ENCODE assay signal across 9 mouse cellular contexts in the genomic region with DNA sequence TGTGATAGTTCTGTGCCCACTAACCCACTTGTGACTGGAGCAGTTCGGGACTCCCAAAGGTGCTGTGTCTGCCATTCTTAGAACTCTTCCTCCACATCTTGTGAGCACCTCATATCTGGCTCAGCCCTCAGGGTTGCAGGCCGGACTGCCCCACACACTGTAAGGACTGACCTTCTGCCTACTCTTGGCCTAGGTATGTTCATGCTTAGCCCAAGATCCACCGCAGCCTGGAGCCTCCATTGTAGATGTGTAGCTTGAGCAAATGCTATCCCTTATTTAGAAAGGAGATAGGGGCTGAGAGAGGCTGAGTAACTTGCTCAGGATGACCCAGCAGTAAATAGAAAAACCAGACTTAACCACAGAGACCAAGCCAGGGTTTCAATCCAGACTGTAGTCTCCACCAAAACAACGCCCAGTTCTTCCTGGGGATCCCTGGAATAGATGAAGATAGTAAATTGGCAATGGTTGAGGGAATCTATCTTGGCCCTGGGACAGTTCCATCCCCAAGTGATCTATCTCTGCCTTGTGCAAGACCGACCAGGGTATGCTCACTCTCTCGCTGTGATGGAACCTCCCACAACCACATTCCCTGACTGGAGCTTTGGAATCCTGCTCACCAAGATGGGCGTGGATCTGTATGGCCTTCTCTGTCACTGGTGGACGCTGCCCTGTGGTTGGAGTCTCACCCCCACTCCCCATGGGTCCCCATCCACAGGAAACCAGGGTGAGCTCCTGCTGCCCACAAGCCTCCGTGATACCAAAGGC.
DNase-seq lines count a peak whose midpoint lies in the region; ATAC-seq and TF ChIP-seq lines count a peak whose summit lies in the region.
"Had no signal": no experiment of that assay in that cellular context is flagged by ENCODE, and none has a peak within 500 bp of the region (broad histone marks: within the 10 kb centered on the region; RNA-seq: fewer than 3 reads in every experiment).

No protein-coding gene starts in this region.

- no peak for ATAC-seq in heart, postnatal 0 days (ENCODE audit: insufficient read depth, low read depth)
- no peak for ATAC-seq in midbrain, embryonic 15.5 days (replicated peaks)

- no peak for TF ChIP-seq EP300 in heart, postnatal 0 days (IDR thresholded peaks at IDR 0.05; ENCODE audit: low read depth)

- H3K4me2 ChIP-seq in heart, postnatal 0 days (ENCODE audit: low read depth, low read length) = no peak overlapping the region
- H3K4me2 ChIP-seq in midbrain, embryonic 15.5 days = no peak overlapping the region

- H3K27ac ChIP-seq in heart, postnatal 0 days (ENCODE audit: low read depth) = peak overlapping the region; percentile 69
- 0 out of 2 replicates have a peak overlapping the region, but pooled peaks have one; percentile 13 for H3K27ac ChIP-seq in midbrain, embryonic 15.5 days

- H3K36me3 ChIP-seq in heart, postnatal 0 days (replicated peaks; ENCODE audit: control insufficient read depth, insufficient read depth, low read length) = peaks cover 22% of the 10 kb centered on the region; the same call in 1 of the 2 replicates
- H3K36me3 ChIP-seq in midbrain, embryonic 15.5 days (replicated peaks) = no peaks in the 10 kb centered on the region

- peak; percentile 43 to 59 for DNase-seq in adrenal gland, postnatal 36 days
- DNase-seq in adrenal gland, adult 18-20 months (ENCODE audit: low spot score in 2 of 2) = no peak
- DNase-seq in lung, adult 18-20 months = peak; percentile 47 to 66
- no peak for DNase-seq in lung, postnatal 25 days (ENCODE audit: low spot score)
- DNase-seq in heart, postnatal 0 days (ENCODE audit: low spot score) = no peak
- DNase-seq in thymus, postnatal 36 days = no peak
- DNase-seq in c-Kit-positive CD71-positive TER-119-positive erythroid progenitor cells, embryonic 14.5 days (ENCODE audit: low spot score) = no peak
- DNase-seq: kidney, adult 9 months had no signal

- WGBS in heart, postnatal 0 days = 56% methylated on average over 9 of the region's 9 CpGs
- WGBS in midbrain, embryonic 15.5 days = 93% methylated on average over 9 of the region's 9 CpGs

- 0 out of 2 replicates have a peak overlapping the region, but pooled peaks have one; percentile 12 for H3K9ac ChIP-seq in heart, postnatal 0 days (replicated peaks; ENCODE audit: low read depth, low read length)
- H3K9ac ChIP-seq in midbrain, embryonic 15.5 days = no peak overlapping the region

- no peak for TF ChIP-seq CTCF in heart, postnatal 0 days (IDR thresholded peaks at IDR 0.05; ENCODE audit: low read depth)

- no peak overlapping the region for H3K4me3 ChIP-seq in heart, postnatal 0 days (ENCODE audit: low read depth, low read length)
- H3K4me3 ChIP-seq in midbrain, embryonic 15.5 days = no peak overlapping the region

- H3K27me3 ChIP-seq in heart, postnatal 0 days (ENCODE audit: control insufficient read depth, insufficient read depth, low read length) = no peaks in the 10 kb centered on the region
- no peaks in the 10 kb centered on the region for H3K27me3 ChIP-seq in midbrain, embryonic 15.5 days (replicated peaks)

- no peaks in the 10 kb centered on the region for H3K9me3 ChIP-seq in heart, postnatal 0 days (replicated peaks; ENCODE audit: control insufficient read depth, low read length)
- H3K9me3 ChIP-seq in midbrain, embryonic 15.5 days = no peaks in the 10 kb centered on the region

- H3K4me1 ChIP-seq in heart, postnatal 0 days (ENCODE audit: control insufficient read depth, insufficient read depth) = peaks cover 34% of the 10 kb centered on the region
- peaks cover 17% of the 10 kb centered on the region; the same call in 1 of the 2 replicates for H3K4me1 ChIP-seq in midbrain, embryonic 15.5 days

Comparison
In these comparisons a context has a peak if more than half of its experiments do, and no peak if none do; other contexts are left out.
1. DNase-seq: peak in adrenal gland, postnatal 36 days (2 of 2) and lung, adult 18-20 months (2 of 2); none in adrenal gland, adult 18-20 months (0 of 2), lung, postnatal 25 days (single experiment), heart, postnatal 0 days (single experiment), thymus, postnatal 36 days (0 of 2) and c-Kit-positive CD71-positive TER-119-positive erythroid progenitor cells, embryonic 14.5 days (single experiment).